Mouse (Mus musculus): ENCODE data around the gene Bpnt1.

DNA sequence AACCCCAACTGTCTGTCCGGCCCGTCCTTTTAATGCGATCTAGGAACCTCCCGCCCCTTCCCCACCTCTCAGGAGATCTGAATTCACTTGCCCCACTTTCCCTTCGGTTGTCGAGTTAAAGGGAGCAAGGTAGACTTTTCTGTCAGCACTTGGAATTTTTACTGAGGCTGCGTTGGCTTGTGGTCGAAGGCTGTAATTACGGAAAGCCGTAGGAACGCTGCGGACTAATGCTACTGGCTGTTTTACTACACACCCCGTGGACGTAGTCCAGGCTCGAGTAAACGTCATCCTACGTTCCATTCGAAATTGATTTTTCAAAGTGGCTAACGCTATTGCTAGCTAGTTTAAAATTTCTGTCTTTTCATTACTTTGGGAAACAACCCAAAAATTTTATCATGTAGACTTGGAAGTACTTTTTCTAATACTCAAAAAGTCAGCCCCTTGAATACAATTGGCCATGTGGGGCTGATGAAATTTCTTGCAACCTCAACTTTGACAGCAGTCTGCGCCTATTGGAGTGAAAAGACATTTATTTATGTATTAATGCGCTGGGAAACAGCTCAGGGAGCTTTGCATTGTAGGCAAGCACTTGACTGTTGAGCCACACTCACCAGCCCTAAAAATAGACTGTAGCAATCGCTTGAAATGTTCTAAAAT is 31.7 kb downstream of the Bpnt1 start:
- TF ChIP-seq CTCF (IDR thresholded peaks at IDR 0.05; ENCODE audit: low read depth, low read length) (no peak), POLR2A (IDR thresholded peaks at IDR 0.05; ENCODE audit: insufficient read depth, low read length) (no peak)
